Mouse (Mus musculus): ENCODE results near the gene Slamf9.

- TF ChIP-seq POLR2A (IDR thresholded peaks at IDR 0.05; ENCODE audit: extremely low read depth, insufficient read depth, low read length) = no peak
- TF ChIP-seq CTCF (IDR thresholded peaks at IDR 0.05; ENCODE audit: extremely low read depth, insufficient read depth, low read length) = no peak
Measured at GRCm38 (mm10) chr1:172482518-172483360, 7.6 kb downstream of the Slamf9 start.
